Mouse (Mus musculus) cerebellum, adult 2 months (tissue): ENCODE data around the gene Pole4.
"Not testable (repeated sequence)": the region's sequence is repeated elsewhere in the genome, so short reads cannot be mapped to it uniquely, and the experiment has no call there.

Experiments used
- CTCF ChIP-seq: fragments of 200-500 bp; IDR thresholded peaks from 2 replicates; pipeline ENCODE4 v1.5.1; 2011; ENCODE audit warnings: low read depth, mild to moderate bottlenecking, control low read depth, low read length, moderate library complexity, borderline replicate concordance; ENCODE audit not compliant: insufficient read depth
- POLR2A ChIP-seq: fragments of 200-500 bp; IDR thresholded peaks from 2 replicates; pipeline ENCODE4 v1.6.1; 2011; ENCODE audit warnings: low read length, control low read depth, borderline replicate concordance; ENCODE audit not compliant: insufficient read depth

- TF ChIP-seq CTCF, POLR2A: not testable (repeated sequence)
These were observed 79.8 kb downstream of the Pole4 start for GRCm38 (mm10) chr6:82625331-82625730.
